Mouse (Mus musculus): Measurements from ENCODE around the gene Gpc5.

Gpc5 gene

DNA sequence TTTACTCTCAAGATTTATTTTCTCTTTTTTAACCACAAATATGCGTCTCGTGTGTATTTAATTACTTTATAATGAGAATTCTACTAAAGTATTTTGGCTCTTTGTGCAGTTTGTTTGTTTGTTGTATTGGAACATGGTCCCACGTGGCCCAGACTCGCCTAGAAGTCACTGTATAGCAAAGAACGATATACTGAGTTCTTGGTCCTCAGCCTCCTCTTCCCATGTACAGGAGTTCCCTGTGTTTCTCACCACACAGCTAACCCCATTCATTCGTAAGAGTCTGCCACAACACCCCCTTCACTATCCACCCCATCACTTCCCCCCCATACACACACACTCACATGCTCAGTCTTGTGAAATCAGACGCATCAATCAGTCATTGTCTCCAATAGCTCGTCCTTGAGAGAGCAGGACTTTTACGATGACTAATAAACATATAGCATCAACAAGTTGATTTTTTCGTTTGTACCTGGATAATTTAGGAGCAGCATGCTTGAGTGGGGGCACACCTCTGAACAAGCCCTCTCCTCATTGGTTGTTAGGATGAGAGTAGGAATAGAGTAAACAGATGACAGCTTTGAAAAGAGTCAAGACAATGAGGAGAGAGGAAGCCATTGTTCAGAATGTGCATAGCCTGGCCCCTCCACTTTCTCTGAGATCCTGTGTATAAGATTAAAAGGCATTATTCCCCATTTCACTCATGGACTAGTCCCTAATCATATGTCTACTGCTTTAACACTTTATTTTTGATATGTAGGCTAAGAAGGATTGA is 740.0 kb downstream of the Gpc5 start:
- no peak for DNase-seq (ENCODE audit: low spot score in 2 of 2)

DNA sequence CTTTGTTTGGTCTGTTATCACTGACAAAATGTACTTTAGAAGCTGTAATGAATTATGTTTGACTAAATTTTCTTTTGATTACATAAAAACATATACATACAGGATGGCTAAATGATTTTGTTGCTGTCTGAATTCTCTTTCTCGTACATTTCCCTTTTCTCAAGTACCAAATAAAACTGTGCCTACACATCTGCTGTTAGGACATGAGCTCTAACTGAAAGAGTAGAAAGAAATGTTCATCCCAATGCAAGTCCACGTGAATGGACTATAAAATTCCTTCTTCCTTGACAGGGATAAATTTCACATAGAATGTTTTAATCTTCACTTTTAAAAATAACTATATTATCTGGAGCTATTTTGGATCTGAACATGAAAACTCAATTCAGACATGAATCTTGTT is 751.8 kb downstream of the Gpc5 start:
- no peak for DNase-seq (ENCODE audit: low spot score in 2 of 2)

DNA sequence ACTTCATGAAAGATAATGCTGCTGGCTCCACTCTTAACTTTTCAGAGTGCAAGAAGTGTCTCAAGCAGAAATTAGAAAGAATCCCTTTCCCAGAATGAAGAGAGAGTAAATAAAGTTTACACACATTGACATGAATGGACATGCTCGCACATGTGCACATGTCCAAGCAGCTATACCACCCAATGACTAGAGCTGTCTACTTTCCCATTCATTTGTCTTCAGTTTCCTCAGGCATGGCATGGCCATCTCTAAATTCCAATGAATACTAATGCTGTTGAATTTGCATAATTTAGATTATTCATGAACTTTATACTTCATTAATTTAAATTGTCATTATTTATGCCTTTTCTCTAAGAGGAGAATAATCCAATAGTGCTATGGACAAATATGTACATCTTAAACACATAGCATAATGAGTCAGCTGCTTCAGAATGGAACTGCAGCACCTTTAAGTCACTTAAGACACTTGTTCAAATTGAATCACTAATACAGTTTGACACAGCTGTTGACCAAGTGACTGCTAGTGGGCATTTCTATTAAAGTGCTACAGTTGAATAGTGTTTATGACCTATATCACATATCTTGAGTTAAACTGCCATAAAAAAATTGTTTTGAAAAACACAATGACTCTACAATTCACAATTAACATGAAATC is 752.9 kb downstream of the Gpc5 start:
- DNase-seq (ENCODE audit: low spot score in 2 of 2), result no peak

DNA sequence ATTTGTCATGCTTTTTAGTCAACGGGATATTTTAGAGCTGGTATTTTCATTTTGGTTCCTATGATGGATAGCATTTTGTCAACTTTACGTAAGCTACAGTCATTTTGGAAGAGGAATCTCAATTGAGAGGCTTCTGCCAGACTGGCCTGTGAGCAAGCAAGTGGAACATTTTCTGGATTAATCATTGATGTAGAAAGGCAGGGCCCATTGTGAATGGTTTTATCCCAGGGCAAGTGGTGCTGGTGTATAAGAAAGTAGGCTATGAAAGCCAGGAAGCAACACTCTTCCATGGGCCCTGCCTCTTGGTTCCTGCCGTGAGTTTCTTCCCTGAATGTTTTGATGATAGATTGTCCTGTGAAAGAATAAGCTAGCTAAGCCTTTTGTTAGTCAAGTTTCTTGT is 777.1 kb downstream of the Gpc5 start:
- no peak for DNase-seq (ENCODE audit: low spot score in 2 of 2)

GRCm38 (mm10) chr14:115976062-115976461 is 884.0 kb downstream of the Gpc5 start:
- DNase-seq (ENCODE audit: low spot score in 2 of 2), result no peak

DNA sequence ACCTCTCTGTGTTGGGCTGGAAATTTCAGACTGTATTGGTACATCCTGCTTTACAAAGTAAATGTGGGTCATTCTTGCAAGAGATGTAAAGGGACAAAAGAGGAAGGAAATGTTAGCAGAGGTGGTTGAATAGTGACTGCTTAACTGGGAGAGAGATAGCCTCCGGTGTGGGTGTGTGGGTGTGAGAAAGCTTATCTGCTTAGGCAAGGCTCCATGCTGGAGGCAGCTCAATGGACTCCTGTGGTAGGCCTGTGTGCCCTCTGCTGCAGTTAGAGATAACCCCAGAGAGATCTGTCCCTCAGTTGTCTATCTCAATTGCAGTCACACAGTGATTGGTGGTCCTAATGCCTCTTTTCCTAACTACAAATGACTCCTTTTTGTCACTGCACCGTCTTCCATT is 887.2 kb downstream of the Gpc5 start:
- no peak for DNase-seq (ENCODE audit: low spot score in 2 of 2)

DNA sequence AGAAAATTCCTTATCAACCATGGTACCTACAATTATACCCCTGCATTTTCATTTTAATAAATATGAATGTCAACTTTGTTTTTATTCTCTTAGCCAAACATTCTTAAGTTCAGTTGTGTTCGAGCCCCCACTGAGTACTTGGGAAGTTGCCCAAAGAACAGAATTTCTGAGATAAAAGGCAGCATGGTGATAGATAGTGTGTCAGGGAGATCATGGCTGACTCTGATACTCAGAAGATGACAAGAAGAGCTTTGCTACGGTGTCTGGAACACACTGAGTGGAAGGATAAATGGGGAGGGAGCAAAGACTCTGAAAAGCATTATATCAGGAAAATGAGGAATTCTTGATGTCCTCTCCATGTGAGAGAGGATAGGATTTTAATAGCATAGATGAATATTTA is 898.7 kb downstream of the Gpc5 start:
- DNase-seq (ENCODE audit: low spot score in 2 of 2), result no peak

DNA sequence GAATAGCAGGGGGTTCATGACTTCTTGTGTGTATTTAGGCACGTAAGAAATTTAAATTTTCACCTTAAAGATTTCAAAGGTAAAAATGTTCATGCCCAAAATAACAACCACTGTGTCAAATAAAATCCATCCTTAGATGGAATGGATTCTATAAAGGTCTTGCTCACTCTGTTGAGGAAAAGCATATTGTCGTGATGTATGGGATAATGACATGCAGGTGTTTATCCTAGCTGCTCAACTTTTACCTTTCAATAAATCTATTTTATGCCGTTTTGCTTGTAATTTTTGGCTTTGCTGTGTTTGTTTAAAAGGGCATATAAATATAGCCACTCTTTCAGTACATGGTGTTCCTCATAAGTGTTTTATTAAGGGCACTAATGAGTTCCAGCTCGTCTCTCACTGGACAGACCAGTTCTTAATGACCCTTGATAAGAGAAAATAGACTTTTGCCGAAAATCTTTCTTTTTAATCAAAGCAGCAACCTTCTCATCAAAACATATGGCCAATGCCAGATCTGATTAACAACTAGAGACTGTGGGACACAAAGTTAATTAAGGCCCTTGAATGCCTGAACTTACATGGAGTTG is 901.6 kb downstream of the Gpc5 start:
- no peak for DNase-seq (ENCODE audit: low spot score in 2 of 2)

DNA sequence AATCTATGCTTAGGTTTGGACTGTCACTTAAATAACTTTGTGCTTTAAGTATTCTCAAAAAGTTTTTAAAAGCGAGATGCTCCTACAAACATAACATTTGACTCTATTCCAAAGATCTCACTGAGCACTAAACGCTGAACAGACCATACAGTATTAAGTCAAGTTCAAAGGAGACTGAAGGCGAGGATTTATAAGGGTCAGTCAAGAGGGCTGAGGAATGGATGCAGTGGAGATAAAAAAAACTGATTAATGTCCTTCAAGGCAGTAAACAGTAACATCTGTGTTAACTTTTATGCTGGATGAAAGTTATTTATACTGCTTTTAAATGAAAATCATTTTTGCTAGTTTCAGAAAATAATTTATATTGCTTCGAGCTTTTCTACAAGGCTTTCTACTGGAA is 906.9 kb downstream of the Gpc5 start:
- no peak for DNase-seq (ENCODE audit: low spot score in 2 of 2)

- no peak for DNase-seq (ENCODE audit: low spot score in 2 of 2)
Observed at GRCm38 (mm10) chr14:116087010-116087409, 995.0 kb downstream of the Gpc5 start.

- DNase-seq (ENCODE audit: low spot score in 2 of 2), result no peak
Observed at GRCm38 (mm10) chr14:116127943-116128342, 1035.9 kb downstream of the Gpc5 start.

GRCm38 (mm10) chr14:116137330-116137729 is 1045.3 kb downstream of the Gpc5 start:
- DNase-seq (ENCODE audit: low spot score in 2 of 2), result no peak

- no peak for DNase-seq (ENCODE audit: low spot score in 2 of 2)
Observed at GRCm38 (mm10) chr14:116137772-116138171, 1045.8 kb downstream of the Gpc5 start.

- no peak for DNase-seq (ENCODE audit: low spot score in 2 of 2)
Observed at GRCm38 (mm10) chr14:116162586-116162985, 1070.6 kb downstream of the Gpc5 start.

GRCm38 (mm10) chr14:116167401-116167800 is 1075.4 kb downstream of the Gpc5 start:
- no peak for DNase-seq (ENCODE audit: low spot score in 2 of 2)

DNA sequence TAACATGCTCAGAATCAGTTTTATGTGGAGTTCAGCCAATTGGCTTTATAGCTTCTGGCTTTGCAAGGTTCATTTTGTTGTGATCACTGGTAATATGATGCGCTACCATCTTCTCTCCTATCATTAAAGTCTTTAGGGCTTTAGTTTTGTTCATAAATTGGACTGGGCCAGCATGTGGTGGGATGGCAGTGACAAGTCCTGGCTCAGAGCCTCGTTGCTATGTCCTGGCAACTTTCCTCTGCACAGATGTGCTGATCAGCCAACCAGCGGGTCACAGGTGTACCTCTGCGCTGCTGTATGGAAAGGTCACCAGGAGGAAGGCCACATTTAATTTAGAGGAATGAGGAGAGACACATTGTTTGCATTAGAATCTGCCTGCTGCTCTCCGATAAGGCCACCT is 1077.1 kb downstream of the Gpc5 start:
- DNase-seq (ENCODE audit: low spot score in 2 of 2), result no peak

- DNase-seq (ENCODE audit: low spot score in 2 of 2), result no peak
Observed at GRCm38 (mm10) chr14:116186981-116187380, 1095.0 kb downstream of the Gpc5 start.

DNA sequence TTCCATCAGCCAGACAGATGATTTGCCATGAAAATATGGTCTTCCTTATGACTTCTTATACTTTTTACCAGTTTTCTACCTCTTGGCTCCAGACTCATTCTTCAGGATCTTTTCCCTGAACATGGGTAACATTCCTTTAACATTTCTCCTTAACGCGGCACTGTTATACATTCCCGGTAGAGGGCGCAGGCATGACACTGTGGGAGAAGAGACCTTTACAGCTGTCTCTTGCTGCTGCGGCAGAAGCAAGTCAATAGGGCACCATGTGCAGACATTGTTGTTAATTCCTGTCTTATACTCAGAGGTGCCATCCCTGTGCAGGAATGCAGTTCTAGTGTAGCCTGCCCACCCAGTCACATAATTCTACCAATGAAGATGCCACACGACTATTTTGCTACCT is 1115.0 kb downstream of the Gpc5 start:
- no peak for DNase-seq (ENCODE audit: low spot score in 2 of 2)

GRCm38 (mm10) chr14:116208581-116208980 is 1116.6 kb downstream of the Gpc5 start:
- no peak for DNase-seq (ENCODE audit: low spot score in 2 of 2)

- no peak for DNase-seq (ENCODE audit: low spot score in 2 of 2)
Observed at GRCm38 (mm10) chr14:116209045-116209444, 1117.0 kb downstream of the Gpc5 start.

DNA sequence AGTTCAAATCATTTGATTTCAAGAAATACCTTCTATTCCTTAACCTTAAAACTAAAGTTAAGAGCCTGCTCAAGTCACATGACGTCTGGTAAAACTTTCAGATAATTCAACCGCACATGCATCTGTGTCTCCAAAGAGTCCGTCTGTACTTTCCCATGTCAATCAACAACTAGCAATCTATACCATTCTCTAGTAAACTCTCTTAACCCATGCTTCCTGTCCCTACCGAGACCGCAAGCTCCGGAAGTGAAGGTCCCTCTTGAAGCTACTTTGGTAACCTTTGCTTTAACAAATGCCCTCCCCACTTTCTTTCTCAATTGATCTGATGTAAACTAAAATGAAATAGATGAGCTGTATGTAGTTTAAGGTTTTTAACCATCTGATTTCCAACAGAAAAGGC is 1118.3 kb downstream of the Gpc5 start:
- DNase-seq (ENCODE audit: low spot score in 2 of 2), result no peak

DNA sequence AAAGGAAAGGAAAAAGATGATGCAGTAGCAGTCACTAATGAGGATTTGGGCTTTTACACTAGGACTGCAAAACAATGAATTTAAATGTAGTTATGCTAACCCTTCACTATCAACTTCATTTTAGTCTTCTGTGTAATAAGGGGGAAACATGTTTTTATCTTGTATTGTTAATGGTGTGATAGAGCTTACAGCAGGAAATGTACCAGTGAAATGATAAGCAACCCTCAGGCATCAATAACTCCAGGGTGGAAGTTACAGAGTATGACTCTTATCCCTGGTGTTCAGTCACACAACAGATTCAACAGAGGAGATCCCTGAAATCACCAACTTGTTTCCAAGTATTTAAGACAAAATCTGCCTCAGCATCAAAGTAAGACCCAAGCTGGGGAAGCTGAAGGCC is 1120.0 kb downstream of the Gpc5 start:
- DNase-seq (ENCODE audit: low spot score in 2 of 2), result no peak

DNA sequence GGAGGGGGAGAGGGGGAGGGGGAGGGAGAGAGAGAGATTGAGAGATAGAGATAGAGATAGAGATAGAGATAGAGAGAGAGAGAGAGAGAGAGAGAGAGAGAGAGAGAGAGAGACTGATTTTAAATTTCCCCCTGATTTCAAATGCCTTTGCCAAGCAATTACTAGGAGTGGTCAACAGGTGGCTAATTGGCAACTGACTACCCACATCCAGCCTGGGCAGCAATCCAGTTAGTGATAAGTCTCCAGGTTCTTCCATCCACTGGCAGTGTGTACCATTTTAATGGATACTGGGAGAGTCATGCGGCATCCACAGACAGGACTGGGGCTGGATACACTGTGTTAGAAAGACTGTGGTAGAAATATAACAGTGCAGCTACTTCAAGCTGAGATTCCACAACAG is 1166.1 kb downstream of the Gpc5 start:
- DNase-seq (ENCODE audit: low spot score in 2 of 2), result no peak
